ENCODE assay signal across 5 mouse cellular contexts in genomic region chr10:80777123-80777522, GRCm38 (mm10).
"Had no signal": no experiment of that assay in that cellular context is flagged by ENCODE, and none has a peak within 500 bp of the region (broad histone marks: within the 10 kb centered on the region; RNA-seq: fewer than 3 reads in every experiment).

No protein-coding gene starts in this region.

- DNase-seq: kidney, postnatal 36 days; liver; liver, embryonic 13.5 days; liver, postnatal 0 days; right cerebral cortex, postnatal 14 days had no signal
